Mouse (Mus musculus): ENCODE data around the gene Armc5. TPM values are rescaled to one million over a fixed set of nuclear protein-coding genes. Genes with fewer than 3 reads are reported as not detected.
A peak's percentile ranks its signal among the peaks of the same experiment; 100 is the strongest.

Gene Armc5
- 1 to 10 TPM; 7.2 to 8.0 TPM for total RNA-seq (2021)
- long read RNA-seq, experiment 1, transcript Armc5-201 (6 exons, 3,834 nt) = major isoform, 18 of 22 reads
- long read RNA-seq, experiment 1, partial matches to known transcripts = 2 of 22 reads
- long read RNA-seq, experiment 1, other reads (novel, unspliced or antisense) = 2 of 22 reads
- long read RNA-seq, experiment 2, transcript Armc5-201 (6 exons, 3,834 nt) = major isoform, 13 of 14 reads
- long read RNA-seq, experiment 2, partial matches to known transcripts = 0 of 14 reads
- long read RNA-seq, experiment 2, other reads (novel, unspliced or antisense) = 1 of 14 reads

DNA sequence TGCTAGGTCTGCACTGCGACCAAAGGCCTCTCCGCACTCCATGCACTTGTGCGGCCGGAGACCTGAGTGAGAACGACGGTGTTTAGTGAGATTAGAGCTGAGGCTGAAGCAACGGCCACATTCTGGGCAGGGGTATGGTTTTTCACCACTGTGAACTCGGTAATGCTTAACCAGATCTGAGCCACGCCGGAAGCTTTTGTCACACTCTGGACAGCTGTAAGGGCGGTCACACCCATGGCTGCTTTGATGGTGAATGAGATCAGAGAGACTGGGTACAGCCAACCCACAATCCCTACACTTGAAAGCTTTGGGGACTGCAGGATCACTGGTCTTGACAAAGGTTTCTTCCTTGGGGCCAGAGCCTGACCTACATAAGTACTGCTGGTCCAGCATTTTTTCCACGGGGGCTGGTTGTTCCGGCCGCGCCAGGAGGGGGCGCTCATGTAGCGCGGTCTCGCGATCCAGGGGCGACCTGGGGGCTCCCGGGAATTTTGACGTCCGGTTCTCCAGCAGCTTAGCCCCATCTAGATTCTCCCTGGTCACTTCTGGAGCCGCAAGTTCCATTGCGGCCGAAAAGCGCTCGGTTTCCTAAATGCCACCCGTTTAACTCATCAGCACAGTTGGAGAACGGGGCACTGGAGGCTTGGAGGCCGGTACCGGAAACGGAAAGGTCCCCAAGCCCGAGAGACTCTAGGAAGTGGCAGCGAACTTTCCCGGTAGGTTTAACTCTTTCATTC lies at the start of gene Armc5:
Gene Armc5, plus strand, starts transcription at position 487 of the 737 bp plus-strand sequence.
- intact Hi-C loops (cut with DNase I) = loop anchor here (5.0 kb wide), 1 partner anchor 225 kb away; the partner anchor contains the start of gene Tial1
- peak; percentile 99 for TF ChIP-seq CTCF (IDR thresholded peaks at IDR 0.05)

GRCm38 (mm10) chr7:128201607-128202006 lies 35.5 kb upstream of the Armc5 start:
- Histone ChIP-seq H3K4me3 (no peak overlapping the region), H3K27ac (no peak overlapping the region)
- DNase-seq = no peak
- no peak for TF ChIP-seq CTCF (IDR thresholded peaks at IDR 0.05)
- intact Hi-C loops (cut with DNase I) = loop anchor here (5.0 to 10.0 kb wide), 3 partner anchors 179 to 427 kb away; partner anchors contain the start of genes Prss8 and Setd1a

More for the DNA sequence above, at the start of gene Armc5:
- Histone ChIP-seq H3K27ac (peak within 1 kb of the TSS; percentile 100), H3K4me3 (peak within 1 kb of the TSS; percentile 94)
- peak; percentile 91 for DNase-seq

DNA sequence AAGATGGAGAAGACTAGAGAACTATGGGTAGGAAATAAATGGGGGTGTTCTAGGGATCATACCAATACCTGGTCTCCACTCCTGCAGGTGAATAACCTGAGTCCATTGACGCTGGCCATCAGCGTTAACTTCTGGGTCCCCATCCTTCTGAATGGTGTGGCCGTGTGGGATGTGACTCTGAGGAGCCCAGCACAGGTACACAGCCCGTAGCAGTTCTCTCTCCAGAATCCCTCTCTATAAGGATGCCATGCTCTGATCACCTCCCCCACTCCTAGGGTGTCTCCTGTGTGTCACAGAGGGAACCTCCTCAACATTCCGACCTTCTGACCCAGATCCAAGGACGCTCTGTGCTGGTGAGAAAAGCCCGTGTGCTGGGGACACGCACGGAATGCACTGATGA lies 34.1 kb upstream of the Armc5 start:
- H3K27ac ChIP-seq = no peak overlapping the region
- intact Hi-C loops (cut with DNase I) = loop anchor here (5.0 to 10.0 kb wide), 3 partner anchors 181 to 428 kb away; partner anchors contain the start of genes Prss8 and Setd1a

GRCm38 (mm10) chr7:128204179-128204578 lies 33.0 kb upstream of the Armc5 start:
- Histone ChIP-seq H3K4me3 (peak overlapping the region; percentile 81), H3K27ac (peak overlapping the region; percentile 99)
- DNase-seq = no peak
- TF ChIP-seq CTCF (IDR thresholded peaks at IDR 0.05) = no peak
- intact Hi-C loops (cut with DNase I) = loop anchor here (5.0 to 10.0 kb wide), 3 partner anchors 182 to 429 kb away; partner anchors contain the start of genes Prss8 and Setd1a

More for the DNA sequence above, 34.1 kb upstream of the Armc5 start:
- H3K4me3 ChIP-seq = no peak overlapping the region
- no peak for TF ChIP-seq CTCF (IDR thresholded peaks at IDR 0.05)
- DNase-seq = no peak

- no peak for TF ChIP-seq CTCF (IDR thresholded peaks at IDR 0.05)
- H3K27ac ChIP-seq = peak overlapping the region; percentile 99
- peak overlapping the region; percentile 81 for H3K4me3 ChIP-seq
- intact Hi-C loops (cut with DNase I) = loop anchor here (5.0 to 10.0 kb wide), 3 partner anchors 223 to 431 kb away; partner anchors contain the start of genes Prss8 and Setd1a
- peak; percentile 50 for DNase-seq
These were observed 31.4 kb upstream of the Armc5 start for GRCm38 (mm10) chr7:128205695-128206094.

DNA sequence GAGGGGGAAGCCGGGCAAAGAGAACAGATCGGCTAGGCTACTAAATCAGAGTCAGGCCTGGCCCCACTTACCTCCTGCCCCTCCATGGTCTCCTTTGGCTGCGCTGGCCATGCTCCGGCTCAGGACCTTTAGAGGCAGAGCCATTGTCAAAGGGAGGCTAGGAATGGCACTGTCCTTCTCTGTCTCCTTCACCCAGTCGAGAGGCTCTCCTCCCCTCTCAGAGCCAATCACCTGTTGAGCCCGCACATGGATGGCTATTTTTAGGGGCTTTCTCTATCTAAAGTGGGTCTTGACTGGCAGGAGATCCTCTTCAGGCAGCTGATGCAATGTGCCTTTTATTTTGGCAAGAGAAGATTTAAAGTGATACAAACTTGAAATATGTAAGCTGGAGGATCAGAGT lies 31.0 kb upstream of the Armc5 start, which contains the start of gene Cox6a2:
Gene Cox6a2, minus strand, starts transcription at position 236 of the 400 bp plus-strand sequence.
- TF ChIP-seq CTCF (IDR thresholded peaks at IDR 0.05) = no peak
- peak; percentile 71 for DNase-seq
- Histone ChIP-seq H3K4me3 (peak within 1 kb of the TSS; percentile 81), H3K27ac (peak within 1 kb of the TSS; percentile 99)
- intact Hi-C loops (cut with DNase I) = loop anchor here (5.0 to 10.0 kb wide), 3 partner anchors 224 to 431 kb away; partner anchors contain the start of genes Prss8 and Setd1a

DNA sequence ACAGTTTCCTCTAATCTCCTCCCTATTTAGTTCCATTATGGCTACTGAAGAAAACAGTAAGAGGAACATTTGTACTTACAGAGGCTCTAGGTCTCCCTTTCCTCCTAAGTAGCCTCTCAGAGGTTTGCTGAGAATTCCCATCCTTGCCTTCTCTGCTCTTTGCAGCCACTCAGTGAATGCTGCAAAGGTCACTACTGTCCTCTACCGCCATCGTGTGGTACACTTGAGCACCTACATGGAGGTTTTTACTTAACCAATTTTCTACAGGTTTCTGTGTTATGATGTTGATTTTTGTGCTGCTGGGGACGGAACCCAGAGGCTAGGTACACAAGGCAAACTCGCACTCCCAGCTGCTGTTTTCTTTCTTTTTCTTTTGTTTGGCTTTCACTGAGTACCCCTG lies 29.0 kb upstream of the Armc5 start:
- Histone ChIP-seq H3K4me3 (no peak overlapping the region), H3K27ac (peak overlapping the region; percentile 99; the same call in 1 of the 2 replicates)
- DNase-seq = peak; percentile 46
- intact Hi-C loops (cut with DNase I) = loop anchor here (2.0 to 10.0 kb wide), 4 partner anchors 109 to 433 kb away; partner anchors contain the start of genes Prss8 and Setd1a
- TF ChIP-seq CTCF (IDR thresholded peaks at IDR 0.05) = peak; percentile 97

- H3K4me3 ChIP-seq = no peak overlapping the region
- no peak for DNase-seq
- intact Hi-C loops (cut with DNase I) = loop anchor here (2.0 to 10.0 kb wide), 4 partner anchors 111 to 435 kb away; partner anchors contain the start of genes Prss8 and Setd1a
- no peak for TF ChIP-seq CTCF (IDR thresholded peaks at IDR 0.05)
- H3K27ac ChIP-seq = no peak overlapping the region
These were observed 27.3 kb upstream of the Armc5 start for GRCm38 (mm10) chr7:128209826-128210225.

- DNase-seq = no peak
- Histone ChIP-seq H3K4me3 (no peak overlapping the region), H3K27ac (no peak overlapping the region)
- TF ChIP-seq CTCF (IDR thresholded peaks at IDR 0.05) = no peak
- intact Hi-C loops (cut with DNase I) = no loop called here
These were observed 17.2 kb upstream of the Armc5 start for GRCm38 (mm10) chr7:128219952-128220351.

- DNase-seq = no peak
- H3K27ac ChIP-seq = no peak overlapping the region
- H3K4me3 ChIP-seq = no peak overlapping the region
- intact Hi-C loops (cut with DNase I) = no loop called here
- TF ChIP-seq CTCF (IDR thresholded peaks at IDR 0.05) = no peak
These were observed 16.2 kb upstream of the Armc5 start for GRCm38 (mm10) chr7:128220936-128221335.

DNA sequence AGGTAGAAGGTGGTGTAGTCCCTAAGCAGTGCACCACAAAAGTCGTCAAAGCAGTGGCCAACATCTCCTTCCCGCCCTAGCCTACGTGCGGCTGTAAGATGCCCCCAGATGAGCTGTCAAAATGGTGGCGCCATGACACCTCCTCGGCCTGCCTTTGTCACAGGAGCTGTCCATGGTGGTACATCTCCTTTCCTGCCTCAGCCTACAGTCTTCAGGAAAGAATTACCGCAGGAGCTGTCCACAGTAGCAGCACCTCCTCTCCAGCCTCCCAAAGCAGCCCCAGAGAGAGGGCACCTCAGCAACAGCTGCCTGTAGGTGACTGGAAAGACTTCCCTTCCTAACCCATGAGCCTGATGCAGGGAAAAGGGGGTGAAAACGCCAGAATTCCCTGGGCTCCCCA lies 5.4 kb upstream of the Armc5 start:
- intact Hi-C loops (cut with DNase I) = no loop called here
- no peak for DNase-seq
- no peak for TF ChIP-seq CTCF (IDR thresholded peaks at IDR 0.05)
- Histone ChIP-seq H3K27ac (no peak overlapping the region), H3K4me3 (no peak overlapping the region)

- TF ChIP-seq CTCF (IDR thresholded peaks at IDR 0.05) = no peak
These were observed 2.3 kb upstream of the Armc5 start for GRCm38 (mm10) chr7:128234796-128235195.

More at GRCm38 (mm10) chr7:128234796-128235195, 2.3 kb upstream of the Armc5 start:
- Histone ChIP-seq H3K4me3 (no peak overlapping the region), H3K27ac (no peak overlapping the region)
- no peak for DNase-seq
- intact Hi-C loops (cut with DNase I) = loop anchor here (5.0 kb wide), 1 partner anchor 228 kb away; the partner anchor contains the start of gene Tial1
